Mouse (Mus musculus) left cerebral cortex, postnatal 10 days (tissue): ENCODE results near the gene Psmb5. TPM values are rescaled to one million over a fixed set of nuclear protein-coding genes. Genes with fewer than 3 reads are reported as not detected.
A peak's percentile ranks its signal among the peaks of the same experiment; 100 is the strongest.
"Not testable (repeated sequence)": the region's sequence is repeated elsewhere in the genome, so short reads cannot be mapped to it uniquely, and the experiment has no call there.

Experiments
- DNase-seq, 2 experiments: peaks; one replicate each; pipeline ENCODE4 v3.0.0; 2021 to 2022; ENCODE audit warnings: low spot score in 2 of 2, mixed read lengths in 1 of 2; ENCODE audit errors: extremely low spot score in 1 of 2
- intact Hi-C: fragments of 180-260 bp; cut with DNase I; formaldehyde crosslinking; loops from one replicate; pipeline ENCODE4 v1.15.1; 2025
- total RNA-seq, 2 experiments: library from RNA; stranded (reverse); gene quantifications; 2 replicates each; pipeline ENCODE4 v1.2.3; 2021

The Psmb5 gene
- total RNA-seq, 2 experiments from 2014 or later, result 196 to 203 TPM

DNA sequence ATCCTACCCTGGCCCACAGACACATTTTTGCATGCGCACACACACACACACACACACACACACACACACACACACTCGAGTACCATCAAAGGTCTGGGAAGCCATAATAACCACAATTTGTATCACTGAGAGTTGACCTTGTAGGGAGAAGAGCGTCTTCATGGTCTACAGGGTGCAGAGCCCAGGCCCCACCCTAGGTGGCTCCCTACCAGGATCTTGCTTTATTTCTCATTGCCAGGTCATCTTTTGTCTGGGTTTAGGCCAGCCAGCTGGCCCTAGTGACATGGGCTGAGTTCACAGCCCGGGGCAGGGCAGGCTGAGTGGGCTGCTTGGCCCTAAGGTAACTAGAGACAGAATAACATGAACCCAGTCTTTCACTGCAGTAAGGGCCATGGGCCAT lies 16.4 kb upstream of the Psmb5 start:
- intact Hi-C loops, result no loop called here
- no peak for DNase-seq

DNA sequence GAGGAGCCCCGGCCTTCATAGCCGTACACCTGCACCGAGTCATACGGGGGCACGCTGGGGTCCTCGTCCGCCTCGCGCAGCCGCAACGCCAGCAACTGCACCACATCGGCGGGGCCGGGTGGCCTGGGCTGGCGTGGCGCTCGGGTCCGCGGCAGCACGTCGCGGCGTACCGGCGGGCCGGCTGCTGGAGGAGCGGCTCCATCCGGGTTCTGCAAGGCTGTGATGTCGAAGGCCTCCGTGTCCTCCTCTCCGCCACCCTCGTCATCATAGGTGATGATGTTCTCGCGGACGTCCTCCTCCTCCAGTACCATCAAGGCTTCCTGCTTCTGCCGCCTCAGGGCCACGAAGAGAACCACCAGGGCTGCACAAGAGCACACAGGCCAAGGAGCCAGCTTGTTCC lies 14.4 kb upstream of the Psmb5 start:
- intact Hi-C loops, result no loop called here
- DNase-seq, result no peak

DNA sequence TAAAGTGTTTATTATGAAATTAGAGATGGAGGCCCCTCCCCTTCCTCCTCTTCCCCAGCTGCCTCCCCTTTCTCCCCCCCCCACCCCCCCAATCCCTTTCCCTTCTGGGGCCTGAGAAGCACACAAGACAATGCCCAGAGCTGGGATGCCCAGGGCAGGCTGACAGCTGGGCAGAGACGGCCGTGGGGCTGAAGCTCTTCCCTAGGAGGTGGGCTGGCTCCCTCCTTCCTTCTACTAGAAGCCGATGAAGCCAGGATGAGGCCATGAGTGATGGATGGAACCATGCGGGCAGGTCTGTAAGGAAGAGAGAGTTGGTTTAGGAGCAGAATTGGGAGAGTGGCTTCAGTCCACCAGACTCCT lies 13.4 kb upstream of the Psmb5 start:
- intact Hi-C loops, result no loop called here
- no peak for DNase-seq

DNA sequence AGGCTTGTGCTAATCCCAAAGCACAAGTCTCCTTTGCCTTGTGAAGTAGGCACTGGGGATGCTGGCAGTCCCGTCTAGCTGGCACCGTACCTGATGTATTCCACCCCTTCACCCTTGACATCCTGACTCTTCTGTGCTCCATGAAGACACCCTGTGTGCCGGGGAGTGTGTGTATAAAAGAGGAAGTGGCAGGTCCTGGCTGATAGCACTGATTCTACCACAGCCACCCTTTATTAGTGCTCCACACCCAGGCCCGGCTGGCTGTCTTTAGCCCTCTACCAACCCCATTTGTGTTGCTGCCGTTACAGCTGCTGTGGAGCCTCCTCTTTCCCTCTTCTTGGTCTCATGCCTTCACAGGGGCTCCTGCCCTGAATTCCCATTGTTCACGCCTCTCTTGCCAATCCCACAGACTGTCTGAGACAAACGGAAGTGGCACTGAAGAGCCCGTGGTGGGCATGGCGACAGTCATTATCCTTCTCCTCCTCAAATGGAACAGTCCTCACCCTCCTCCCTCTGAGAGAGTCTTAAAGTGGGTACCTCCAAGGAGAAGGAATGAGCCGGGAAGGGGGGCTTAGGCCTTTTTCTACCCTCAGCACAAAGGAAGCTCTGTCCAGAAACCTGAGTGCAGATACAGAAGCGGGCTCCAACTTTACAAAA lies 12.9 kb upstream of the Psmb5 start:
- DNase-seq, result no peak
- intact Hi-C loops, result no loop called here

DNA sequence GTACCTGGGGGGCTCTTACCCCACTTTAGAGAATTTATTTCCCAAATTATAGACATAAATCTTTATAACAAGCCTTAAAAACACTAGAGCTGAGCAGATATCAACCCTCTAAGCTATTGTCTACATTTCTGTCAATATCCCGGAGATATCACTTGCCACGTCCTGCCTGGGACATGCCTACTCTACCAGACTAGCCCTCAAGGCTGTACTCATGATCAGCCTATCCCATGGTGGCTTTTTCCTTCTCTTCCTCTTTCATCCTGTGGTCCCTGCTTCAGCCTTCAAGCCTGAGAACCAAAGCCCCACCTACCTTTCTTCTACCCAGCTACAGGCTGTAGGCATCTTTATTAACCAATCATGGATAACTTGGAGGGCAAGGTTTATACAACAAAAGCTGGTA lies 12.0 kb upstream of the Psmb5 start:
- no peak for DNase-seq
- intact Hi-C loops, result no loop called here

DNA sequence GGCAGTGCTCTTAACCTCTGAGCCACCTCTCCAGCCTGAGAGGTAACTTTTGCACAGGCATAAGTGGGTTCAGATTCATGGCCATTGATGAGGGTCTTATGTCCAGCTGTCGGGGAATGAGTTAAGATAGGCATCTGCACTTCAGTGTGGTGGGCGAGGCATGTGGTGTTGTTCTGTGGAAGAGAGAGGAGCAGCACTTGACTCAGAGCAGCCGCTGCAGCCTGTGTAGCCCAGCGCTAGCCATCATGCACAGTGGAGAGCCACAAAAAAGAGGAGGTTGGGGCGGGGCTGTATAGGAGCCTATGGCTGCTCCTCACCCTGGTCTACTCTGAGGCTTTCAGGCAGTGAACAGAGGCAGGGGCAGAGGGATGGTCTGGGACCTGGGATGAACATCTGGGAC lies 10.3 kb upstream of the Psmb5 start:
- DNase-seq, result no peak
- intact Hi-C loops, result no loop called here

DNA sequence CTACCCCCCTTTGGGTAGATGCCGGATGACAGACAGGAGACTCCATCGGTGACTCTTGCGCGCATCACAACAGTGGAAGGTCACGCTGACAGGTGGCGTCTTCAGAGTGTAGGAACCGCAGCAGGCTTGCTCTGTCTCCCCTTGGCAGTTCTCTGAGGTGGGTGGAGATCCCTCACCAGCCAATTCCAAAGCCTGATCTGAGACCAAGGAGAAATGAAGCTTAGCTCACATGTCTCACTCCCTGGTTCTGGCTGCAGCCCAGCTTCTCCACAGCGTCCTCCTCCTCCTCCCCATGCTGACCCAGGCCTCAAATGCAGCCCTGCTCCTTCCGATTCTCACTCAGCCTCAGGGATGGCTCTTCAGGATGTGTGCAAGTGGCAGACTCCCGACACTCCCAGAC lies 7.2 kb upstream of the Psmb5 start:
- DNase-seq, result no peak
- intact Hi-C loops, result no loop called here

DNA sequence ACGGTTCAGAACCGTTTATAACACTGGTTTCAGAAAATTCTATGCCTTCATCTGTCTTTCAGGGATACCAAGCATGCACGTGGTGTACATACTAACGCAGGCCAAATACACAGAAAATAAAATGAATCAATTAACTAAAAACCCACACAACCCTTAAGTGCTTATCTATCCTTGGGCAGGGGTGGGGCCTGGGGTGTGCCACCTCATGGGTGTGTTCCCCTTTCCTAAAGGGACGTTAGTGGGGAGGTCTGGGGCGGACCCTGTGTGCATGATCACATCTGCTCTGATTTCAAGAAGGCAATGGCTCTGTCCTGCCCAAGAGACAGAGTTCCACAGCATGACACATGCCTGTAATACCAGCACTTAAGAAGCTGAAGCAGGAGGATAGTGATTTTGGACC lies 5.5 kb upstream of the Psmb5 start:
- intact Hi-C loops, result no loop called here
- no peak for DNase-seq

DNA sequence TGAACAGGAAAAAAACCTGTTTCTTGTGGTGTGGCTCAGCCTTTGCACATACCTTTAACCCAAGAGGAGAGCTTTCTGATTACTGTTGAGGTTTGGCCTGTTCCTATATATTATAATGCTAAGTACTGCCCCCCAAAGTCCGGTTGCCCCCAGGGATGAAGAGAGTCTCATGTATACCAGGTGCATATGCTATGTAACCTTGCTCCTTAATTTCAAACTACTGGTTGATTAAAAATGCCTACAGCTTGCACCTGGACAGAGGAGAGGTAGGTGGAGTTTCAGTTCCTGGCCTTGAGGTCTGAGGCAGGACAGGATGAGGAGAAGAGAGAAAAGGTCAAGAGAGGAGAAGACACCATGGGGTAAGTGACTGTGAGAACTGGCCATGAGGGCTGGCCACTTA lies 3.3 kb upstream of the Psmb5 start, which contains the start of gene Psmb11:
Psmb11 (plus strand) TSS at position 301 of the 400 bp plus-strand sequence.
- intact Hi-C loops, result no loop called here

DNA sequence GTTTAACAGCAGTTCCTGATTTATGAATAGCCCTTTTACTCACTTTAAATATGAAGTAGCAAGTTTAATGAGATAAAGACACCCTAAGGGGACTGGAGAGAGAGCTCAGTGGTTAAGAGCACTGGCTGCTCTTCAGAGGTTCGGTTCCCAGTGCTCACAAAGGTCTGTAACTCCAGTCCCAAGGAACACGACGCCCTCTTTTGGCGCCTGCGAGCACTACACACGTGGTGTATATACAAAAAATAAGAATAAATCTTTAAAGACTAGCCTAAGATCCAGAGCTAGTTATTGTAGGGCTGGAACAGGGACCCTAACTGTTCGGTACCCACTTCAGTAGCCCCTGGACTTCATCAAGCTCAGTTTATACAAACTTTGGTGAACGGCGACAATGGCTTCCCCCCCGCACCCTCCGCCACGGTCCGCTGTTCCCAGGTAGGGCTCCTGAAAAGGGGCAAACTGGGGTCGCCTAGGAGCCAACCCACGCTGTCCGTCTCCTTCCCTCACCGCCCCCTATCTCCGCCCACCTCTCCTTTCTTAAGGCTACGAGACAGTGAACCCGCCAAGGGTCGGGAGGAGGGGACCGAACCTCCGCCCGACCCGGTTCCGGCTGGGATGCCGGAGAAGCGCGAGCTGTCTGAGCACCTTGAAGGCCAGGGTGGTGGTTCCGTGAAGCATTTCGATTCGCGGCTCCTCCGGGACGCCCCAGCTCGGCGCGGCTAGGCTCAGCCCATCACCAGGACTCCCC lies 498 bp downstream of the Psmb5 start:
- intact Hi-C loops, result loop anchor here (5.0 kb wide), 1 partner anchor 35 kb away; no protein-coding TSS in a partner anchor
- no peak for DNase-seq

More for the DNA sequence above, 3.3 kb upstream of the Psmb5 start, which contains the start of gene Psmb11:
- DNase-seq, result no peak

DNA sequence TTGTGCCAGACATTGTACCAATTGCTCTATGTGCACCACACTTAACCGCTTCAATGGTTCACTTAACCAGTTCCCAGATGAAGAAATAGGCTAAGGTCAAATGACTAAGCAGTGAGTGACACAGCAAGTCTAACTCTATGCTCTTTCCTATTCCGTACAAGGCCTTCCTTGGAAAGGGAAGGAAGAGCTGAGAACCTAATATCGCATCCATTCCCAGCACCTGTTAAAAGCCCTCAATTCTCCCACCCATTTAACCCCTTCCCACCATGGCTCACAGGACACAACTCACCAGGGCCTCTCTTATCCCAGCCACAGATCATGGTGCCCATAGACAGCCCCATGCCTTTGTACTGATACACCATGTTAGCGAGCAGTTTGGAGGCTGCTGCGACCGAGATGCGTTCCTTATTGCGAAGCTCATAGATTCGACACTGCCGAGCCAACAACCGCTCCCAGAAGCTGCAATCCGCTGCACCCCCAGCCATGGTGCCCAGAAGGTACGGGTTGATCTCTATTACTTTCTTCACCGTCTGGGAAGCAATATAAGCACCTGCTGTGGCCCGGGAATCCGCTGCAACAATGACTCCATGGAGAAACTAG lies 1.5 kb downstream of the Psmb5 start:
- DNase-seq, result no peak
- intact Hi-C loops, result loop anchor here (5.0 kb wide), 1 partner anchor 34 kb away; no protein-coding TSS in a partner anchor

DNA sequence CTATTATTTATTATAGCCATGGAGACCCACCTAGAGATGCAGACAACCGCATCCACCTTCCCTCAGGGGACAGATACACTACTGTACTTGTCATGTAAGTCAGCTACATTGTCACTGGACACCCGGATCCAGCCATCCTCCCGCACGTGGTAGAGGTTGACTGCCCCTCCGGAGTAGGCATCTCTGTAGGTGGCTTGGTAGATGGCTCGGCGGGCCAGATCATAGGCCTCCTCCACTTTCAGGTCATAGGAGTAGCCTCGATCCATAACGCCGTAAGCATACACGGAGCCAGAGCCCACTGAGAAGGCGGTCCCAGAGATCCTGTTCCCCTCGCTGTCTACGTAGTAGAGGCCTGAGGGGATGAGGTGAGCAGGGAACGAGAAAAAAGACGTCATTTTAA lies 3.7 kb downstream of the Psmb5 start:
- DNase-seq, intact Hi-C loops: not testable (repeated sequence)

DNA sequence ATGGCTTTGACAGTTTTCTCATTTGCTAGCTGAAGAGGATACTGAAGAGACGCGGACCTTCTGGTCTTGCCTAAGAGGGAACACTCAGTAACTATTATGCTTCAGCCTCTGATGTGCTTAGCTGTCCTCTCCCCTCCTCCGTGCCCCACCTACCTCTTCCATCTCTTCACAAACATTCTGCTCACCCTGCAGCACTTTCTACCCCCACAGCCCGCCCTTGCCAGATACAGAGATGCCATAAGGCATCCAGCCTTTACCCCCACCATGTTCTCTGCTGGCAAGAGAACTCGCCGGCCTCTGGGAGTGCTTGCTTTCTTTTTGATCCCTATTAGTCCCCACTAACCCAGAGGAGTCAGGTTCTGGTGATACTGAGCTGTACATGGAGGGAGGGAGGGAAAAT lies 7.2 kb downstream of the Psmb5 start:
- intact Hi-C loops, result no loop called here
- no peak for DNase-seq

DNA sequence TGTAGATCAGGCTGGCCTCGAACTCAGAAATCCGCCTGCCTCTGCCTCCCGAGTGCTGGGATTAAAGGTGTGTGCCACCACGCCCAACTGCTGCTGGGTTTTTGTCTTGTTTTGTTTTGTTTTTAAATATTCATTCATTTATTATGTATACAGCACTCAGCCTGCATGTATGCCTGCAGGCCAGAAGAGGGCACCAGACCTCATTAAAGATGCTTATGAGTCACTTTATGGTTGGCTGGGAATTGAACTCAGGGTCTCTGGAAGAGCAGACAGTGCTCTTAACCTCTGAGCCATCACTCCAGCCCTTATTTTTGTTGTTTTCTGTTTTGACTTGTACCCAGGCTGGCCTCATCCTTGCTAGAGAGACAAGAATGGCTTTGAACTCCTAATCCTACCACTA lies 7.9 kb downstream of the Psmb5 start:
- intact Hi-C loops, result no loop called here
- no peak for DNase-seq

DNA sequence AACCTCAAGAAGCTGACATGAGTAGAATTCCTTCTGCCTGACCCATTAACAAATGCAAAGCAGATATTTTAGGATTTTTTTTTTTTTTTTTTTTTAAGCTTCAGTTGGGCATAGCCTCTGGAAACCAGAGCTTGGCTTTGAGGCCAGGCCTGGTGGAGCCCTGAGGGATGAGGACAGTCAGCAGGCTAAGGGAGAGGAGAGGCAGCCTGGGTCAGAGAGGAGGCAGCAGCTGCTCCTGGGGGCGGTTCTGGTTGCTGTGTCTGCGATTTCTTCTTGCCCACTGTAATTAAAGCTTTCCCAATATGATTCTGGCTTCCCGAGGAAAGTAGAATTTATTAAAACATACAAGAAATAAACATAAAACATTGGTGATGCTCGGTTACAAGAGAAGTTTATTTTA lies 8.6 kb downstream of the Psmb5 start:
- intact Hi-C loops, result no loop called here
- no peak for DNase-seq

DNA sequence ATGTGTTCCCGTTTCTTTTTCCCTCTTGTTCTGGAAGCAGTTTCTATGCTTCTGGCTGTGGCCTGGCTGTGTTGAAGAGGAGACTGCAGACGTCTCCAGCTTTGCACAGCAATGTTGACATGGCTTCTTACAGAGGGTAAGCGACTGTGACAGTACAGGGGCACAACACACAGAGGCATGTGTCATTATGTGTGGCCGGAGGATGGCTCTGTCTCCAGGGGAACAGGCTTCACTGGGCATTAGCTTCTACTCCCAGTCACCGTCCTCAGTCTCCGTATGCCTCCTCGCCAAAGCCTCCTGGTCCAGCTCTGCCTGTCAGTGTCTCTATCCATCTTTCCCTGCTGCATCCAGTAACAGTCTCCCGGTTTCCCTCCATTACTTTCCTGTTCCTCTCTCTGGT lies 10.6 kb downstream of the Psmb5 start:
- intact Hi-C loops, result no loop called here
- no peak for DNase-seq

DNA sequence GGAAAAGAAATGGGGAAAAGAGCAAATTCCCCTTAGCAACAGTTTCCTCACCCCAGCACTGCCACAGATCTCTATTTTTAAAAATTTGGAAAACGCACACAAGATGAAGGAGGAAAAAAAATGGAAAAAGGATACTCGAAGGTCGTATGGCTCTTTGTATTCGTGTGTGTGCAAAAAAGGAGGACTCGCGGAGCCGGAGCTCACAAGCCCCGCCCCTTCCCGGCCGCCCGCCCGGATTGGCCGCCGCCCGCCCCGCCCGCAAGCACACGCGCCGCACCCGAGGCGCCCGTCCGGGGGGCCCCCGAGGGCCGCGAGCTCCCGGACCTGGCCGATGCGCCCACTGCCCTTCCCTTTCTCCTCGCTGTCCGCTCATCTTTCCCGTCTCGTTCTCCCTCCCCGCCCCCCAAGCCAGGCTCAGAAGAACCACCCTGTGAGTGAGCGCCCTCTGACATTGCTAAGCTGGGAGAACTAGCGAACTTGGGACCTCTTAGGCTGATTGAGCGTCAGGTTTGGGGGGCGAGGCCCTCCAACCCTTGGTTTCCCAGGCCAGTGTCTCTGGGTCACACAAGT lies 12.0 kb downstream of the Psmb5 start, which contains the start of gene 4931414P19Rik:
4931414P19Rik (minus strand) TSS at position 242 of the 570 bp plus-strand sequence.
- peak; percentile 64 to 93 for DNase-seq
- intact Hi-C loops, result no loop called here

DNA sequence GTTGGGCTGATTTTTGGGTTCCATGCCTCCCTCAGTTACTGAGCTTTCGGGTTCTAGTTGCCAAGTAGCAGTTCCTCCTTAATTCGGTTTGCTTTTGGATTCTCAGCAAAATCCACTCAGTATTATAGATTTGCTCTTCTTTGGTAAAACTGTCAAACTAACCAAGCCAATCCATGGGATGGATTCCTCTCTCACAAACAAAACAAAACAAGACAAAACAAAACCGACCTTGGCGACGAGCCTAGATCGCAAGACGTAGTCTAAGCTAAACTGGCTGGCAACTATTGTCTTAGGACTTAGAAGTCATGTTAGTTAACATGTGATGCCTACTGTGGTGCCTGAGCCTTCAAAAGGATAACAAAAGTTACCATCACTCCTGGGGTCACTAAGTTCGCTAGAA lies 14.1 kb downstream of the Psmb5 start:
- intact Hi-C loops, result no loop called here
- no peak for DNase-seq

DNA sequence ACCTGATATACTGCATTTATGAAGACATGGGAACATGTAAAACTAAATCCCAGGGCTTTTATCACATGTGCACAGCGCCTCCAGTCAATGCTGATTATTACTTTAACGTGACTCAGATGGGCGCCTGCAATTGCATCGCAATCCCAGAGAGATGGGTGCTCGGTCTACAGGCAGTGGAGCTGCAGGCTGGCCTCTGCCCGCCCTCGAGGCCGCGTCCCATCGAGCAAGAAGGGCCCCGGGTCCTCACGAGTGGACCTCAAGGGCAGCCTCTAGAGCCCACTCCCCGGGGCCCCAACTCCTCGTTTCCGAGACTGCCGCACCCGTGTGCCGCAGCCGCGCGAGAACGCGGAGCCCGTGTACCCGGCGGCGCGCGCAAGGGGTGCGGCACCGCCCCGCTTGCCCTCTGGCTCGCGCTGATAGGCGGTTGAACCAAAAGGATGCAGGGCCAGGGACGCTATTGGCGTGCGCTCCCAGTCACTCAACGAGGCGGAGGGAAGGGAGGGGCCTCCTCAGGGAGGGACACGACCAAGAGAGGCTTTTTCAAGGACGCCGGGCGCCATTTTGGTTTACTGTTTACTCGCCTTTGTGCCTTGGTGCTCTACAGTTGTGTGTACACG lies 14.7 kb downstream of the Psmb5 start:
- intact Hi-C loops, result no loop called here
- peak; percentile 96 to 98 for DNase-seq
